Mouse (Mus musculus): ENCODE data around the gene Des. TPM values are rescaled to one million over a fixed set of nuclear protein-coding genes. Genes with fewer than 3 reads are reported as not detected.
A peak's percentile ranks its signal among the peaks of the same experiment; 100 is the strongest.

Des gene
- polyA plus RNA-seq, 1 experiment from 2014 or later, result 5.0 TPM

GRCm38 (mm10) chr1:75361123-75361522, 994 bp downstream of the Des start:
- peaks cover 5% of the 10 kb centered on the region; the same call in 1 of the 2 replicates for H3K4me1 ChIP-seq (ENCODE audit: control insufficient read depth, insufficient read depth, low read length)
- no peak overlapping the region for H3K9ac ChIP-seq (ENCODE audit: low read length)
- peak overlapping the region; percentile 66; the same call in 1 of the 2 replicates for H3K4me2 ChIP-seq (ENCODE audit: low read depth, severe bottlenecking)
- WGBS, result 52% methylated on average over 4 of the region's 4 CpGs
- H3K36me3 ChIP-seq (ENCODE audit: control insufficient read depth, insufficient read depth, low read length), result no peaks in the 10 kb centered on the region
- peaks cover 24% of the 10 kb centered on the region for H3K27me3 ChIP-seq (ENCODE audit: control insufficient read depth, insufficient read depth, low read length)
- ATAC-seq (ENCODE audit: insufficient number of reproducible peaks, low FRiP score, low TSS enrichment, low read depth) (no peak), DNase-seq (ENCODE audit: low spot score) (no peak)
- peak overlapping the region; percentile 29; the same call in 1 of the 2 replicates for H3K4me3 ChIP-seq (ENCODE audit: low read depth, low read length)
- H3K27ac ChIP-seq (replicated peaks; ENCODE audit: low read depth, low read length), result no peak overlapping the region
- H3K9me3 ChIP-seq (ENCODE audit: control insufficient read depth, low read length), result no peaks in the 10 kb centered on the region

GRCm38 (mm10) chr1:75361750-75362149, 1.6 kb downstream of the Des start:
- ATAC-seq (ENCODE audit: insufficient number of reproducible peaks, low FRiP score, low TSS enrichment, low read depth) (no peak), DNase-seq (ENCODE audit: low spot score) (no peak)
- H3K9me3 ChIP-seq (ENCODE audit: control insufficient read depth, low read length), result no peaks in the 10 kb centered on the region
- peaks cover 24% of the 10 kb centered on the region for H3K27me3 ChIP-seq (ENCODE audit: control insufficient read depth, insufficient read depth, low read length)
- H3K4me2 ChIP-seq (ENCODE audit: low read depth, severe bottlenecking), result no peak overlapping the region
- peaks cover 5% of the 10 kb centered on the region; the same call in 1 of the 2 replicates for H3K4me1 ChIP-seq (ENCODE audit: control insufficient read depth, insufficient read depth, low read length)
- 42% methylated on average over 4 of the region's 4 CpGs for WGBS
- H3K4me3 ChIP-seq (ENCODE audit: low read depth, low read length), result no peak overlapping the region
- no peak overlapping the region for H3K9ac ChIP-seq (ENCODE audit: low read length)
- no peak overlapping the region for H3K27ac ChIP-seq (replicated peaks; ENCODE audit: low read depth, low read length)
- H3K36me3 ChIP-seq (ENCODE audit: control insufficient read depth, insufficient read depth, low read length), result no peaks in the 10 kb centered on the region

GRCm38 (mm10) chr1:75363868-75364267, 3.7 kb downstream of the Des start:
- no peak for ATAC-seq (ENCODE audit: insufficient number of reproducible peaks, low FRiP score, low TSS enrichment, low read depth)
- Histone ChIP-seq H3K27me3 (ENCODE audit: control insufficient read depth, insufficient read depth, low read length) (peaks cover 22% of the 10 kb centered on the region), H3K36me3 (ENCODE audit: control insufficient read depth, insufficient read depth, low read length) (no peaks in the 10 kb centered on the region), H3K27ac (replicated peaks; ENCODE audit: low read depth, low read length) (no peak overlapping the region), H3K9ac (ENCODE audit: low read length) (no peak overlapping the region), H3K4me3 (ENCODE audit: low read depth, low read length) (no peak overlapping the region), H3K9me3 (ENCODE audit: control insufficient read depth, low read length) (no peaks in the 10 kb centered on the region), H3K4me2 (ENCODE audit: low read depth, severe bottlenecking) (no peak overlapping the region), H3K4me1 (ENCODE audit: control insufficient read depth, insufficient read depth, low read length) (peaks cover 5% of the 10 kb centered on the region; the same call in 1 of the 2 replicates)
- no peak for DNase-seq (ENCODE audit: low spot score)
- 87% methylated on average over 3 of the region's 3 CpGs for WGBS

- Histone ChIP-seq H3K9me3 (ENCODE audit: control insufficient read depth, low read length) (no peaks in the 10 kb centered on the region), H3K4me1 (ENCODE audit: control insufficient read depth, insufficient read depth, low read length) (no peaks in the 10 kb centered on the region), H3K36me3 (ENCODE audit: control insufficient read depth, insufficient read depth, low read length) (no peaks in the 10 kb centered on the region), H3K27ac (replicated peaks; ENCODE audit: low read depth, low read length) (no peak overlapping the region), H3K4me2 (ENCODE audit: low read depth, severe bottlenecking) (no peak overlapping the region), H3K9ac (ENCODE audit: low read length) (no peak overlapping the region), H3K4me3 (ENCODE audit: low read depth, low read length) (no peak overlapping the region), H3K27me3 (ENCODE audit: control insufficient read depth, insufficient read depth, low read length) (peaks cover 11% of the 10 kb centered on the region)
- 87% methylated on average over 14 of the region's 14 CpGs for WGBS
- DNase-seq (ENCODE audit: low spot score) (no peak), ATAC-seq (ENCODE audit: insufficient number of reproducible peaks, low FRiP score, low TSS enrichment, low read depth) (no peak)
These were observed 5.5 kb downstream of the Des start for GRCm38 (mm10) chr1:75365510-75366137.

GRCm38 (mm10) chr1:75369360-75369983, 9.3 kb downstream of the Des start:
- no peak overlapping the region for H3K4me3 ChIP-seq (ENCODE audit: low read depth, low read length)
- no peaks in the 10 kb centered on the region for H3K4me1 ChIP-seq (ENCODE audit: control insufficient read depth, insufficient read depth, low read length)
- no peaks in the 10 kb centered on the region for H3K36me3 ChIP-seq (ENCODE audit: control insufficient read depth, insufficient read depth, low read length)
- DNase-seq (ENCODE audit: low spot score) (no peak), ATAC-seq (ENCODE audit: insufficient number of reproducible peaks, low FRiP score, low TSS enrichment, low read depth) (no peak)
- H3K27me3 ChIP-seq (ENCODE audit: control insufficient read depth, insufficient read depth, low read length), result no peaks in the 10 kb centered on the region
- 47% methylated on average over 25 of the region's 25 CpGs for WGBS
- H3K4me2 ChIP-seq (ENCODE audit: low read depth, severe bottlenecking), result no peak overlapping the region
- no peaks in the 10 kb centered on the region for H3K9me3 ChIP-seq (ENCODE audit: control insufficient read depth, low read length)
- H3K9ac ChIP-seq (ENCODE audit: low read length), result no peak overlapping the region
- H3K27ac ChIP-seq (replicated peaks; ENCODE audit: low read depth, low read length), result no peak overlapping the region

- H3K4me2 ChIP-seq (ENCODE audit: low read depth, severe bottlenecking), result no peak overlapping the region
- WGBS, result 50% methylated on average over 13 of the region's 13 CpGs
- no peak overlapping the region for H3K4me3 ChIP-seq (ENCODE audit: low read depth, low read length)
- H3K9me3 ChIP-seq (ENCODE audit: control insufficient read depth, low read length), result no peaks in the 10 kb centered on the region
- no peak overlapping the region for H3K9ac ChIP-seq (ENCODE audit: low read length)
- no peak overlapping the region for H3K27ac ChIP-seq (replicated peaks; ENCODE audit: low read depth, low read length)
- H3K4me1 ChIP-seq (ENCODE audit: control insufficient read depth, insufficient read depth, low read length), result peaks cover 1% of the 10 kb centered on the region
- DNase-seq (ENCODE audit: low spot score) (no peak), ATAC-seq (ENCODE audit: insufficient number of reproducible peaks, low FRiP score, low TSS enrichment, low read depth) (no peak)
- H3K27me3 ChIP-seq (ENCODE audit: control insufficient read depth, insufficient read depth, low read length), result no peaks in the 10 kb centered on the region
- H3K36me3 ChIP-seq (ENCODE audit: control insufficient read depth, insufficient read depth, low read length), result no peaks in the 10 kb centered on the region
These were observed 10.0 kb downstream of the Des start for GRCm38 (mm10) chr1:75369984-75370660.

- Histone ChIP-seq H3K27me3 (ENCODE audit: control insufficient read depth, insufficient read depth, low read length) (no peaks in the 10 kb centered on the region), H3K4me2 (ENCODE audit: low read depth, severe bottlenecking) (no peak overlapping the region), H3K9ac (ENCODE audit: low read length) (no peak overlapping the region), H3K36me3 (ENCODE audit: control insufficient read depth, insufficient read depth, low read length) (no peaks in the 10 kb centered on the region), H3K4me3 (ENCODE audit: low read depth, low read length) (no peak overlapping the region), H3K4me1 (ENCODE audit: control insufficient read depth, insufficient read depth, low read length) (peaks cover 8% of the 10 kb centered on the region), H3K9me3 (ENCODE audit: control insufficient read depth, low read length) (no peaks in the 10 kb centered on the region), H3K27ac (replicated peaks; ENCODE audit: low read depth, low read length) (no peak overlapping the region)
- peak; percentile 80 for DNase-seq (ENCODE audit: low spot score)
- WGBS, result 60% methylated on average over 13 of the region's 13 CpGs
- no peak for ATAC-seq (ENCODE audit: insufficient number of reproducible peaks, low FRiP score, low TSS enrichment, low read depth)
These were observed 11.4 kb downstream of the Des start for GRCm38 (mm10) chr1:75371317-75372095.

- Histone ChIP-seq H3K4me3 (ENCODE audit: low read depth, low read length) (no peak overlapping the region), H3K36me3 (ENCODE audit: control insufficient read depth, insufficient read depth, low read length) (no peaks in the 10 kb centered on the region), H3K4me1 (ENCODE audit: control insufficient read depth, insufficient read depth, low read length) (peaks cover 8% of the 10 kb centered on the region), H3K4me2 (ENCODE audit: low read depth, severe bottlenecking) (no peak overlapping the region), H3K27ac (replicated peaks; ENCODE audit: low read depth, low read length) (no peak overlapping the region), H3K9ac (ENCODE audit: low read length) (no peak overlapping the region), H3K27me3 (ENCODE audit: control insufficient read depth, insufficient read depth, low read length) (no peaks in the 10 kb centered on the region), H3K9me3 (ENCODE audit: control insufficient read depth, low read length) (no peaks in the 10 kb centered on the region)
- WGBS, result 79% methylated on average over 3 of the region's 3 CpGs
- ATAC-seq (ENCODE audit: insufficient number of reproducible peaks, low FRiP score, low TSS enrichment, low read depth) (no peak), DNase-seq (ENCODE audit: low spot score) (no peak)
These were observed 12.3 kb downstream of the Des start for GRCm38 (mm10) chr1:75372450-75372849.
